Mouse (Mus musculus) limb, embryonic 14.5 days (tissue): ENCODE results near the gene Alg2. TPM values are rescaled to one million over a fixed set of nuclear protein-coding genes. Genes with fewer than 3 reads are reported as not detected.

Source experiments
- ATAC-seq: fragments of 200-750 bp; cut with Nextera tagmentation; 2 replicates; pipeline ENCODE4 v1.8.0; 2017; ENCODE audit warnings: low read depth, moderate number of reproducible peaks, moderate TSS enrichment; ENCODE audit not compliant: low FRiP score
- DNase-seq: peaks from one replicate; pipeline ENCODE4 v3.0.0-alpha.2; 2015; ENCODE audit warnings: low spot score
- H3K27ac ChIP-seq: fragments of 300-500 bp; sonication (generic); replicated peaks from 2 replicates; pipeline ENCODE4 v1.5.1; 2014; ENCODE audit warnings: low read depth, mild to moderate bottlenecking, low read length, moderate library complexity, mixed read lengths
- H3K27me3 ChIP-seq: fragments of 300-500 bp; sonication (generic); 2 replicates; pipeline ENCODE4 v1.6.1; 2014; ENCODE audit warnings: low read length, mixed read lengths; ENCODE audit not compliant: control insufficient read depth, insufficient read depth
- H3K36me3 ChIP-seq: fragments of 300-500 bp; sonication (generic); 2 replicates; pipeline ENCODE4 v1.6.1; 2014; ENCODE audit warnings: mild to moderate bottlenecking, low read length, moderate library complexity, mixed read lengths; ENCODE audit not compliant: control insufficient read depth, insufficient read depth
- H3K4me1 ChIP-seq: fragments of 300-500 bp; sonication (generic); 2 replicates; pipeline ENCODE4 v1.6.1; 2014; ENCODE audit warnings: antibody characterized with exemption, low read length, mixed read lengths; ENCODE audit not compliant: control insufficient read depth, insufficient read depth
- H3K4me2 ChIP-seq: fragments of 300-500 bp; sonication (generic); replicated peaks from 2 replicates; pipeline ENCODE4 v1.6.1; 2014; ENCODE audit warnings: low read depth, mild to moderate bottlenecking, low read length, moderate library complexity; ENCODE audit not compliant: severe bottlenecking
- H3K4me3 ChIP-seq: fragments of 300-500 bp; sonication (generic); replicated peaks from 2 replicates; pipeline ENCODE4 v1.5.1; 2014; ENCODE audit warnings: low read length
- H3K9ac ChIP-seq: fragments of 300-500 bp; sonication (generic); 2 replicates; pipeline ENCODE4 v1.6.1; 2014; ENCODE audit warnings: mild to moderate bottlenecking, low read depth, low read length, moderate library complexity; ENCODE audit not compliant: severe bottlenecking
- H3K9me3 ChIP-seq: fragments of 300-500 bp; sonication (generic); 2 replicates; pipeline ENCODE4 v1.6.1; 2016; ENCODE audit warnings: low read length; ENCODE audit not compliant: control insufficient read depth
- POLR2A ChIP-seq: fragments of 200-500 bp; IDR thresholded peaks from 2 replicates; pipeline ENCODE4 v1.8.0; 2012; ENCODE audit warnings: inconsistent platforms, mild to moderate bottlenecking, moderate library complexity, borderline replicate concordance; ENCODE audit not compliant: insufficient read depth, insufficient read length; ENCODE audit errors: extremely low read depth
- WGBS: fragments of 180-500 bp; shearing (Covaris S2); extraction: QIAGEN DNeasy Blood & Tissue Kit; methylation state at CpG from one replicate; pipeline ENCODE4 v1.1.7; 2014; 5-methylcytosine and 5-hydroxymethylcytosine counted together
- polyA plus RNA-seq, 2 experiments: library from polyadenylated mRNA; depleted of rRNA in 1 of 2; stranded (reverse) in 1 of 2; unstranded in 1 of 2; fragments of >200 nt; fragmentation: Nextera tagmentation in 1 of 2; extraction: Ambion mirVana in 1 of 2; gene quantifications; 2 replicates each; pipeline versions ENCODE4 v1.2.1 to v1.2.3; 2012 to 2014

Gene Alg2
- polyA plus RNA-seq, 2 experiments, result 37.3 to 68.1 TPM

GRCm38 (mm10) chr4:47504841-47505517 is 30.8 kb upstream of the Alg2 start:
- H3K36me3 ChIP-seq, result no peaks in the 10 kb centered on the region
- H3K27me3 ChIP-seq, result no peaks in the 10 kb centered on the region
- no peaks in the 10 kb centered on the region for H3K4me1 ChIP-seq
- H3K4me3 ChIP-seq, result no peak overlapping the region
- DNase-seq (peak; percentile 34), ATAC-seq (no peak)
- WGBS, result 40% methylated on average over 10 of the region's 10 CpGs
- H3K9ac ChIP-seq, result no peak overlapping the region
- no peak overlapping the region for H3K4me2 ChIP-seq
- TF ChIP-seq POLR2A, result no peak
- no peak overlapping the region for H3K27ac ChIP-seq
- H3K9me3 ChIP-seq, result no peaks in the 10 kb centered on the region

DNA sequence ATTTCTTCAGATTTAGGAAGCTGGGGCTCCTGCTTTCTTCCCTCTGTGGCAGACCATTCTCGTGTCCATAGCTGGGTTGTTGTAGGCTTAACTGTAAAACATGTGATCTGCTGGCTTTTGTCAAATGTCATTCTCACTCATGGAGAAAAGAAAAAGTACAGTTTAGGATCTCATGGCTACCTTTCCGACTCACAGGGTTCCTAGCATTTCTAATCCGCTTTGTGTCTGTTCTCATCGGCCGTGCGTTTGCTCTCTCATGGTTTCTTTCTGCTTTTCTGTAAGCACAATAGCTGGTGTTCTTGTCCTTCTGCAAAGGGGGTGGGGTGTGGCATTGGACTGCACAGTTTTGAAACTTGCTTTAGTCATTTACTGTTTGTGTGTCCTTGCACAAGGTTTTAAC is 28.9 kb upstream of the Alg2 start:
- 77% methylated on average over 6 of the region's 6 CpGs for WGBS
- Histone ChIP-seq H3K4me2 (no peak overlapping the region), H3K4me1 (no peaks in the 10 kb centered on the region), H3K36me3 (no peaks in the 10 kb centered on the region), H3K27me3 (no peaks in the 10 kb centered on the region), H3K27ac (no peak overlapping the region), H3K4me3 (no peak overlapping the region), H3K9me3 (no peaks in the 10 kb centered on the region), H3K9ac (no peak overlapping the region)
- TF ChIP-seq POLR2A, result no peak
- DNase-seq (no peak), ATAC-seq (no peak)

DNA sequence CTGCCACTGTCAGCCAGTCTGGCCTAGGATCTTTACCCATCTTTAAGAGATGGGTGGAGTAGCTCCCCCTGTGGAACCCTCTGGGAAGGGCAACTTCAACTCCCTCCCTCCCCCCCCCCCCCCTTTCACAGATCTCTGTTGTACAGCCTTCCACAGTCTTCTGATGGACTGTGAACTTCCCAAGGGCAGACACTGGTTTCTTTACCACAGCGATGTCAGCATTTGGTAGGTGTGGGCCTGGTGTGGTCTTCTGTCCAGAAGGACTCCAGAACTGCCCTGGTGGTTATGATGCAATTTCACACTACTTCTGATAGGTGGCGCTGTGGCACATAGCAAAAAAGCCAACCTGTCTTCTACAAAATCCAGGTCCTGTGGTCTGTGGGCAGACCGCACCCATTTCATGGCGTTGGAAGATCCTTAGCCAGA is 28.4 kb upstream of the Alg2 start:
- H3K36me3 ChIP-seq, result no peaks in the 10 kb centered on the region
- no peaks in the 10 kb centered on the region for H3K9me3 ChIP-seq
- TF ChIP-seq POLR2A, result no peak
- DNase-seq (peak; percentile 9), ATAC-seq (no peak)
- WGBS, result 33% methylated on average over 4 of the region's 4 CpGs
- no peak overlapping the region for H3K27ac ChIP-seq
- no peak overlapping the region for H3K4me3 ChIP-seq
- no peaks in the 10 kb centered on the region for H3K4me1 ChIP-seq
- no peaks in the 10 kb centered on the region for H3K27me3 ChIP-seq
- no peak overlapping the region for H3K4me2 ChIP-seq
- no peak overlapping the region for H3K9ac ChIP-seq

DNA sequence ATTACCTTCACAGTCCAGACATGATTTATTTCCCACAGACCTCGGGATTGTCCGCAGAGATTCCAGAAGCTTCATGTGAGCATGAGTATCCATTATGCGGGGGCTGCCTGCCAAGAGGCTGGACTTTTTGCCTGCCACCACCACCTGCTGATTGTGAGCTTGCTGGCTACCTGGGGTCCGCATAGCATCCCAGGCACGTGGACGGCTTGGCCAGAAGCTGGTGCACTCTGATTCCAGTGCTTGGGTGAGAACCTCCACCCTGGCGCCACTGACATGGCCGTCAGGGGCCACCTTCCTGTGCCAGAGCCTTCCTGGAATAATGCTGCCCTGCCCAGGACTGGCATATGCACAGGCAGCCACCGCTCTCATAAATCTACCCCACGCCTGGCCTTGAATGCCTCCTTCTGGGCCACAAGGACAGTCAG is 25.0 kb upstream of the Alg2 start:
- Histone ChIP-seq H3K36me3 (no peaks in the 10 kb centered on the region), H3K4me3 (no peak overlapping the region), H3K27ac (no peak overlapping the region), H3K4me1 (no peaks in the 10 kb centered on the region), H3K9me3 (no peaks in the 10 kb centered on the region), H3K9ac (no peak overlapping the region), H3K4me2 (no peak overlapping the region), H3K27me3 (no peaks in the 10 kb centered on the region)
- no peak for TF ChIP-seq POLR2A
- 72% methylated on average over 10 of the region's 10 CpGs for WGBS
- no peak for ATAC-seq
- no peak for DNase-seq

DNA sequence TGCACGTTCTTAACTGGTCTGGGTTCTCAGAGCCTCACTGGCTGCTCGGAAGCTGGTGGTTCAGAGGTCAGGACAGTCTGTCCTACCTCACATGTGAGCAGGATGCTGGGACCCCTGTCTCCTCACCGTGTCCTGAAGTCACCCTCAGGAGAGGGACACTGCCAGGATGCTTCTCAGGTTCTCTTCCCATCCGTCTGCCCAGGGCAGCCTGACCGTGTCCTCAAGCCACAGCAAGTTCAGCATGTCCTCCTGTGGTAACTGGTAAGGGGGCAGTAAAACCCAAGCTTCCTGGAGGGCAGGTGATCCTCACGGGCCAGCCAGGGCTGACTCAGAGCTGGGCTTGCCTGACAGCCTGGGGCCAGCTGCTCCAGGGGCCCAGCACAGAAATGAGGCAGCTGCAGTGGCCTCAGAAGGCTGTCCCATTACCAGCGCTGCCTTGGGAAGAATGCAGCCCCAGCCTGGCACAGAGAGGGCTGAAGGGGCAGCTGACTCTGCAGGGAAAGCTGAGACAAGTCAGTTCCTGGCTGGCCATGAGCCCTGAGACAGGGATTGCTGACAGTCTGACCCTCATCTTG is 23.8 kb upstream of the Alg2 start:
- Histone ChIP-seq H3K9me3 (no peaks in the 10 kb centered on the region), H3K4me2 (no peak overlapping the region), H3K9ac (no peak overlapping the region), H3K27ac (no peak overlapping the region), H3K4me1 (no peaks in the 10 kb centered on the region; the same call in 1 of the 2 replicates), H3K4me3 (no peak overlapping the region), H3K27me3 (no peaks in the 10 kb centered on the region), H3K36me3 (no peaks in the 10 kb centered on the region)
- DNase-seq (peak; percentile 9), ATAC-seq (peak; percentile 59)
- no peak for TF ChIP-seq POLR2A
- WGBS, result 55% methylated on average over 7 of the region's 7 CpGs

GRCm38 (mm10) chr4:47494686-47495085 is 20.6 kb upstream of the Alg2 start:
- H3K4me3 ChIP-seq, result no peak overlapping the region
- no peak overlapping the region for H3K27ac ChIP-seq
- peaks cover 7% of the 10 kb centered on the region for H3K4me1 ChIP-seq
- no peaks in the 10 kb centered on the region for H3K36me3 ChIP-seq
- DNase-seq (no peak), ATAC-seq (no peak)
- no peaks in the 10 kb centered on the region for H3K27me3 ChIP-seq
- H3K4me2 ChIP-seq, result no peak overlapping the region
- 92% methylated on average over 2 of the region's 2 CpGs for WGBS
- no peak overlapping the region for H3K9ac ChIP-seq
- no peak for TF ChIP-seq POLR2A
- H3K9me3 ChIP-seq, result no peaks in the 10 kb centered on the region
